Mouse (Mus musculus) T-helper 17 cell (primary cell): Measurements from ENCODE around the gene Ccdc158.

Experiments used
- in situ Hi-C, 2 experiments: fragments of 300-600 bp; cut with MboI, MseI; formaldehyde crosslinking; loops; 1 replicate in 1 of 2; 2 replicates in 1 of 2; pipeline ENCODE4 v1.15.1; 2025; ENCODE audit warnings: high pct_unique_total_duplicates in 2 of 2

Ccdc158 gene

DNA sequence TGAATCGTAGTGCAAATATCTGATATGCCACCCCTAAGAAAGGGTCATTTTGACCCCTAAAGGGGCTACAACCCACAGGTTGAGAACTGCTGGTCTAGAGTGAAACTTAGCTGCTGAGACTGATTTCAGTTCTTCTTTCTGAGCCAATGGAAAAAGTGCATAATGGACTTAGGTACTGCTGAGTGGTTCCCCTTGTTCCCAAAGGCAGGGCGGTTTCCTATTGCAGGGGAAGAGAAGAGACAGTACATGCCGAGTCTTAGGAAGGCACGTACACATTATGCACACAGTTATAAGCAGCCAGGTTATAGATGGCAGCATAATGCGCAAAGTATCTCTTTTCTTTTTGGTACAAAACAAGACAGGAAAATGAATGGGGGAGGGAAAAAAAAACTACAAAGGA is 13.1 kb upstream of the Ccdc158 start:
- in situ Hi-C loops = no loop called here

DNA sequence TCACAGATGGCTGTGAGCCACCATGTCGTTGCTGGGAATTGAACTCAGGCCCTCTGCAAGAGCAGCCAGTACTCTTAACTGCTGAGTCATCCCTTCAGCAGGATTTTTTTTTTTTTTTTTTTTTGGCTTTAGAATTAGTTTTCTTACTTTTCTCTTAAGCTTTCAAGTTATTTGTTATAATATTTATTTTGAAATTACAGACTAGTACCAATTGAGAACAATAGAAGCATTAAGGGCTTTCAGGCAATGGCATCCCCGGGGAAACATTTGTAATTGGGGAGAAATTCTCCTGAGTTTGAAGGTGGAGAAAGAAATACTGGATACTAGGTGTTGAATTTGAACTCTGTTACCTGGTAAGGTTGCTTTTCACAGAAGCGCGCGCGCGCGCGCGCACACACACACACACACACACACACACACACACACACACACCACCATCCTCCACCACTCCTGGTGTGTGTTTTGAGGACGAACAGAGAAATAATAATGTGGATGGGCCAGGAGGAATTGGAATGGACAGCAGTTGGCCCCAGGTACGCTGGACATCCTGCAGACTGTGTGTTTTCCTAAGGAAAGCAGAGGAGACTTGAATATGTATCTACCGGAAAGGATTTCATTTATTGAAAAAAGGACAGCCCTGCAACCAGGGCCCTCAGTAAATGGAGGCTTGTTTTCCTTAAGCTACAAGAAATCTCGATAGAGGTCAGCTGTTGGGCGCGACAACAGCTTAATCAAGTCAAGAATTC is 9.8 kb upstream of the Ccdc158 start:
- in situ Hi-C loops = no loop called here

DNA sequence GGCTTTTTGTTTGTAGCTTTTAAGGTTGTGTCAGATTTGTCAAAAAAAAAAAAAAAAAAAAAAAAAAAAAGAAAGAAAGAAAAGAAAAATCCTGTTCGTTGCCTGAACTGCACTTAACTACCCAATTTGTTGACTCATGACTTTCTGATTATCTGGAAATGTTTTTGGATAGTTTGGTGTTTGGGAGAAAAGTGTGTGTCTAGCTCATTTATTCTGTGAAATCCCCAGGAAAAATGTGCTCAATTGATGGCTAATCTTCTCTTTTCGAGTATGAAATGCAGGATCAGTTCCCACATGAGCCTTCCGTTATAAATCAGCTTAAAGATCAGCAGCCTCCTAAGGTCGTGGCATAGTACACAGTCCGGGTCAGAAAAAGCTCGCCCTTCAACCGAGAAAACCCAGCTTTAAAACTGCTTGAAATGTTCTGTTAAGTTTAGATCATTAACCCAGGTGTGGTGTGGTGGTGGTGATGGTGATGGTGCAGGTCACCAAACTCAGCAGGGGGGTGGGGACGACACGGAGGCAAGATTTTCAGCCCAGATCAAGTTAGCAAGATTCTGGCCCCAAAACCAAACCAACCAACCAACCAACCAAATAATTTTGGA is 8.9 kb upstream of the Ccdc158 start:
- in situ Hi-C loops = no loop called here

DNA sequence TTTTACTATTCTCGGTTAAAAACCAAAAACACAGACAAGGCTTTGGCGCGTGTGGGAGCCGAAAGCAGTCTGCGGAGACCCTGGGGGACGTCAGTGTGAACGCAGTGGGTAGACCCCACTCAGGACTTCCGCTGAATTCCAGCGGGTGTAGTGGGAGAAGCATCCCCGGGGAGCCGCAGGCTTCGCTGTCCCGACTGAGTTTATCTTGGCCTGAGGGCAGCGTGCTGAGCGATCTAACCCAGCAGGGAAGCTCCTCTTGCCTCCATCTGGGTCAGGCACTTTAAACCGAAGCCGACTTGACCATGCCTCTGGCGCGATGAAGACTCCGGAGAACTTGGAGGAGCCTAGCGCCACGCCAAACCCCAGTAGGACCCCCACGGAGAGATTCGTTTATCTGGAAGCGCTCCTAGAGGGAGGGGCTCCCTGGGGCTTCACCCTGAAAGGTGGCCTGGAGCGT is 8.3 kb upstream of the Ccdc158 start, which contains the start of gene Shroom3:
Gene Shroom3, plus strand, starts transcription at position 85 of the 457 bp plus-strand sequence.
- in situ Hi-C loops = no loop called here

DNA sequence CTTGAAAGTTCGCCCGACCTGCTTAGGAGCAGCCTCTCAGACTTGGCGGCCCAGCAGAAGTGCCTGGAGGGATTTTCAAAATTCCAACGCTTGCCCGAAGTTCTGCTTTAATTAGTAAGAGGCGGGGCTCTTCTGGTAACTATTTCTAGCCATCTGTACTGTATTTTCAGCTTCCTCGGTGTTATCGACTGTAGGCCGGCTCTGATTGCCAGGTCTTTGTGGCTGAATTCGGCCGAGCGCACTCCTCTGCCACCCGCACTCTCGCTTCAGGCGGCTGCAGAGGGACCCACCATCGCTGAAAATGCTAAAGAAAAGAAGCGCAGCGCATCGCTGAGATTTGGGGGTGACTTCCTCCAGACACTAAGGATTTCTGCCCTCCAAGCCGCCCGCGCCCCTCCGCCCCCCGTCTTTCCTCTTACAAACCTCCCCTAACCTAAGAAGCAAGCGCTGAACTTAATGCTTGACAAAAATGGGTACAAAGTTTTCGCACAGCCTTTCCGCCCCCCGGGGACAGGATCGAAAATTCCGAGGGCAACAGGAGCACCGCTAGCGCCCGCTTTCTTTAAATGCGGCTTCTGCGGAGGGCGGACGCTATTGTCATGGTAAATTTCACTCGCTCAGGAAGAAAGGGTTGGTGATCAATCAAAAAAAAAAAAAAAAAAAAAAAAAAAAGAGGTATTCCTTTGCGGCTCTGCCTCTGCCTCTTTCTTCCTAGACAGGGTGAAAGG is 7.7 kb upstream of the Ccdc158 start:
- in situ Hi-C loops = no loop called here

DNA sequence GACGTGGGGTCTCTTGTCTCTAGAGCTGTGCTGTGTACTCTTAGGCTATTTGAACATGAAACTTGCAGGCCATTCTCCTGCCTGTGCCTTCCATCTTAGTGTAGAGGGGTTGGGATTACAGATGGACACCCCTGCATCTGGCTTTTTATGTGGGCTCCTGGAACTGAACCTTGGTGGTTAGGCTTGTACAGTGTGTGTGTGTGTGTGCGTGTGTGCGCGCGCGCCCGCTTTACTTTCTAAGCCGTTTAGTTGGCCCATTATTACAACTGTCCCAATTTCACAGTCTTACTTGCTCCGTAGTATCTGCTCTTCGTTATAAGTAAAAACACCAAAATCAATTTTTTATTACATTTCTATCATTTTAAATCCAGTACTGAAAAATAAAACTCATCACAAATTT is 6.8 kb upstream of the Ccdc158 start:
- in situ Hi-C loops = no loop called here

DNA sequence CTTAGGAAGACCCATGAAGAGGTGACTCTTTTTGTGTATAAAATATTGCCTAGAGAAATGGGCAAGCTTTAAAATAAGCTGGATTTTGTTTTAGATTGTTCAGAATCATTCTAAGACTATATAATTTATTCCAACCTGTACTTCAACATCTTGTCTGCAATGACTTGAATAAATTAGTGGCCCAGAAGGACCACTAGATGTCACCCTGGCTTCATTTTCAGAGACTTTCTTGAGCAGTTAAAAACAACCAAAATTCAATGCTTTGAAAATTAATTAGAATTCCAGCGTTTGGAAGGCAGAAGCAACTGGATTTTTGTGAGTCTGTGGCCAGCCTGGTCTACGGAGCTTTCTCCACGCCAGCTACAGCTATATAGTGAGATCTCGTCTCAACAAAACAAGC is 4.4 kb upstream of the Ccdc158 start:
- in situ Hi-C loops = no loop called here

DNA sequence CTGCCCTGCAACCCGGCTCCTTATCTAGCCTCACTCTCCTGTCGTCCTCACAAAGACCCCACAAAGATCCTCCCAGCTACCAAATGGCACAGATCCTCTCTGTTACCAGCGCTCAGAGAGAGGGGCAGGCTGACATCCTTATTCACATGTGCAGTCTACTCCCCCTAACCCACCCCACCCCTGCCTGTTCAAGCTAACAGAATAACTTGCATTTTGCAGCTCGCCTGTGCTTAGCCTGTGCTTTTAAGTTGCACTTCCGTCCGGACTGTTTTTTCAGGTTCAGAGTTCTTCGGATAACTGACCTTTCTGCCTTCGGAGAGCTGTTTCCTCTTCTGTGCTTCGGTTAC is 476 bp upstream of the Ccdc158 start:
- in situ Hi-C loops = no loop called here

DNA sequence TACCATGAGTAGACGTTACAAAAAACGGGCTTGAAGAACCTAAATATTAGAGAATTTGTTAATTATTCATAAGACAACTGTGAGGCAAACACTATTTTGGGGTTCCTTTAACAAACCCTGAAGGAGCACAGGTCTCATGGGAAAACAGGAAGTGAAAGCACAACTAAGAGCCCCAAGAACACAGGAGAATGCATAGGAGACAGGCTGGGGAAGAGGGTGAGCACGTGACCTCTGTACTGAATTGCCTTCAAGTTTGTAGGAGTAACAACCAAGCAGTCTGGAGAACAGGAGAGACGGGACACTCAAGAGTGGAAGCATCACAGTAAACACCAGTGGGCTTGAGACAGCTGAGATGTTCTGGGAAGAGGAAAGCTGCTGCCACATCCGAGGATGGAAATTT is 8.2 kb downstream of the Ccdc158 start:
- in situ Hi-C loops = loop anchor here in 1 of 2 experiments (5.0 kb wide), 1 partner anchor 205 kb away; no protein-coding TSS in a partner anchor

DNA sequence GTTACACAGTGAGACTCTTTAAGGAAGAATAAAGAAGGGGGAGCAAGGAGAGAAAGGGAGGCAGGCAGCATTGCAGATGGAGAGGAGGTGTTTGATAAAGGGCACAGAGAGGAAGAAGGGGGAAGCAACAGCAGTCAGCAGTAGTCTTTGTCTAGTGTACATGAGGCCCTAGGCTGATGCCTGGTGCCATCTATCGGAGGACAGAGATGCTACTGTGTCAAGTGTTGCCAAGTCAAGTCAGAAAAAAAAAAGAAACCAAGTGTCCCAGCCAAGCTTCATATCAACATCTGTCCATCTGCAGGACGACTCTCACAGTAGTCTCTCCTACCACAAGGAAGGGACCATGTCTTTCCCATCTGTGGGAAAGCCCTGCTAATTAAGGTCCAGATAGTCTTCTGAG is 10.8 kb downstream of the Ccdc158 start:
- in situ Hi-C loops = no loop called here

DNA sequence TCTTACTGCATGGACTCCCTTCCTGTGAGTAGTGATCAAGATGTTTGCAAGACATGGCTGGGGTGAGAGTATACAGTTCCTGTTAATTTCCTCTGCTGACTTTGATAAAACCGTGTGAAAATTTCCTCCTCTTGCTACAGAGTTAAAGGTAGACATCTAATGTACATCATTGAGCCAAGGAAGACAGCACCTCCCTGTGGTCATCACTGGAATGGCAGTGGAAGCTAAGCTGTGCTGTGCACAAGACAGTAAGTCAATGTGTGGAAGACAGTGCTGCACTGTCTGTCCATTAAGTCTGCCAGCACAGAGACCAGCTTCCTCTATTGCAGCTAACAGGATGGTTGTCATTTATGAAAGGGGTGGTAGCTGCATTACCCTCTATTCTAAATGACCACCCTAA is 18.8 kb downstream of the Ccdc158 start:
- in situ Hi-C loops = loop anchor here in 1 of 2 experiments (10.0 kb wide), 1 partner anchor 191 kb away; no protein-coding TSS in a partner anchor

DNA sequence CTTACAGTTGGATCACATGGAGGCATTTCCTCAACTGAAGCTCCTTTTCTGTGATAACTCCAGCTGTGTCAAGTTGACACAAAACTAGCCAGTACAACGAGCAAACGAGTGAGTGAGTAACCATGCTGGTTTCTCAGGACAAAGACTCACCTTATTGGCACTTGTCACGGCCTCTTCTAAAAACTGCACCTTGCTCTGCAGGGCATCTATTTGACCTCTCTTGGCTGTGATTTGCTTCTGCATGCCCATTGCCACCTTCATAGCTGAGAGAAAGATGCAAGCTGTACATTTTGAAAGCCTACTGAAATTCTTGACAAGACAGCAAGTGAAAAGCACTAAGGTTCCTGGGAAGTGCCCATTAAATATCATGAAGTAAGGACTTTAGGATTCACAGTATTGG is 34.2 kb downstream of the Ccdc158 start:
- in situ Hi-C loops = no loop called here

DNA sequence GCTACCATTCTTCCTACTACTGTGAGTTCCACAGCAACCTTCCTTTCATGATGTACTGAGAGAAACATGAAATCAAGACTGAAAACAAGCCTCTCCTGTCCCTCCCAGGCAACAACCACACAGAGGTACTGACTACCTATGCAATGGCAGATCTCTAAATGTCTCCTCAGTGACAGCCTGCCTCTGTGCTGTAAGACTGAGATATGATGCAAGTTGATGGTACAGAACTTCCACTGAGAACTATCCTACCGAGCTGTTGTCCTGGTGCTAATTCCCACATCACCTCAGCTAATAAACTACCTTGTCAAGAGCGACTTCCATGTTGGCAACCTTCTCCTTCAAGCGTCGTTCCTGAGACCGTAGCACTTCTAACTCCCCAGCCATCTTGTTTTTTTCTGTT is 39.2 kb downstream of the Ccdc158 start:
- in situ Hi-C loops = no loop called here

DNA sequence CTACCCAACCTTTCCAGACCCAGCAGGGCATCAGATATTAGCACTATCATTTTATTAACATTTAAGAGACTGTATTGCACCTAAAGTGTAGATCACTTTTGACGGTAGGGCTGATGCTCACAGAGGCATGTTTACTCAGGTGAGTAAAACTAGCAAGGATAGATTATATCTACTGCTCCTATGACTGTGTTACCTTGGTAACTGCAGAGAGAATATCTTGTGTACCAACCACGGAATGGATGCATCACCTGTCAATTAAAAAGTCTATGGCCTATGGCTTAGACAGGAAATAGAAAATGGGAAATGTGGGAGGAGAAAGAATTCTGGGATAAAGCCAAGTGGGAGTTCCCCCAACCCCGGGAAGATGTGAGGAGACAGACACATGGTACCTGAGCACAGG is 40.2 kb downstream of the Ccdc158 start:
- in situ Hi-C loops = no loop called here

DNA sequence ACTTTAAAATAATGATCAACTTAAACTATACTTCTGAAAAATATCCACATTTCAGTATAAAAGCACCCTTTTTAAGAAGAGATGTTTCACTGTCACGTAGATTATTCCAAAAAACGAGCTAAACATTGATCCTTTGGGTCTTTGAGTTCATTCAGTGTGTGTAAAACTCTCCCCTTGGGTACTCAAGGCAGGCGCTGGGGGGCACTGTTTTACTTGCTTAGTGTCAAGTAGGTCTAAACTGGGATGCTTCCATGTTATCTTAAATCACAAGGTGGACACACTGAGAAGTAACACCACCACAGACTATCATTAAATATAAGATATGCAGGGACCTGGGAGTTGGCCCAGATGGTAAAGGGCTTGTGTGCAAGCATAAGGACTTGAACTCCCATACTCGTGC is 41.5 kb downstream of the Ccdc158 start:
- in situ Hi-C loops = no loop called here

DNA sequence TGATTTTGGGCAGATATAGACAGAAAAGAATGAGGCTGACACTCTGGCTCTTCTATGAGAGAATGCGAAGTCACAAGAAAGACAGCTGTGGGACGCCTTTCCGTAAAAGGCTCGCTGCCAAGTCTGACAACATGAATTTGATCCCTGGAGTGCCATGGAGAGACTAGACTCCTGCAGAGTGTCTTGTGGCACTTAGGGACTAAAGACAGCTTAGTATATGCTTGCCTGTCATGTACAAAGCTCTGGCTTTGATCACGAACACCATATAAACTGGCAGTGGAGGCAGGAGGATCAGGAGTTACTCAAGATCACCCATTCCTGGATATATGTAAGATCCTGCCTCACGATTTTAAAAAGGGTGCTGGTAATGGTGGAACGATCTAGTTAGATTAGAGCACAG is 47.2 kb downstream of the Ccdc158 start:
- in situ Hi-C loops = no loop called here

DNA sequence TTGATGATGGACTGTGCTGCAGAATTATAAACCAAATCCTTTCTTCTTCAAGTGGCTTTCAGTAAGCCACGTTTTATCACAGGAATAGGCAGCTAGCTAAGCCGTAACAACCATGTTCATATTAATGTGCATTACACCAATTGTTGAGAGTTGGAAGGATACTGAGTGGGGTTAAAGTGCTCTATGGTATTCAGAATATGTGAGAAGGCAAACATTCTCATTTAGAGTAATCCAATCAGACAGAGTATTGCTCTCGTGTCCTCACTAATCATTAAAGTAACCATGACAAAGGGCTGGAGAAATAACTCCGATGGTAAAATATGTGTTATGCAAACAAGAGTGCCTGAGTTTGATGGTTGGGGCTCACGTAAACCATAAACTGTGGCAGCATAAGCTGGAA is 53.2 kb downstream of the Ccdc158 start:
- in situ Hi-C loops = no loop called here

DNA sequence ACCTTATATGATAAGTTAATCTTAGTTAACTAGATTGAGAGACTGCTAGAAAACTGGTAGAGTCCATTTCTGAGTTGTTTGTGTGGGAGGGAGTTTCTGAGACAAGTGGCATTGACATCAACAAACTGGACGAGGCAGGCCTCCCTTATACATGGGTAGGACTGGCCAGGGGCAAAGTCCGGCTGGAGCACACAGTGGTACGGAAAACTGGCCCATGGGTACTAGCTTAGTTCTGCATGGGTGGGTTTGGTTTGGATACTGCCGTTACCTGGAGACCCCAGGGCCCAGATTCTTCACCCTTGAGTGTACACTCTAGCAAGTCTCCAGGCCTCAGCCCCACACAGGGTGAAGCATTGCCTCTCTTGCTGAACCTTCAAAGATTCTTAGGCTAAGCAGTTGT is 62.3 kb downstream of the Ccdc158 start:
- in situ Hi-C loops = no loop called here

DNA sequence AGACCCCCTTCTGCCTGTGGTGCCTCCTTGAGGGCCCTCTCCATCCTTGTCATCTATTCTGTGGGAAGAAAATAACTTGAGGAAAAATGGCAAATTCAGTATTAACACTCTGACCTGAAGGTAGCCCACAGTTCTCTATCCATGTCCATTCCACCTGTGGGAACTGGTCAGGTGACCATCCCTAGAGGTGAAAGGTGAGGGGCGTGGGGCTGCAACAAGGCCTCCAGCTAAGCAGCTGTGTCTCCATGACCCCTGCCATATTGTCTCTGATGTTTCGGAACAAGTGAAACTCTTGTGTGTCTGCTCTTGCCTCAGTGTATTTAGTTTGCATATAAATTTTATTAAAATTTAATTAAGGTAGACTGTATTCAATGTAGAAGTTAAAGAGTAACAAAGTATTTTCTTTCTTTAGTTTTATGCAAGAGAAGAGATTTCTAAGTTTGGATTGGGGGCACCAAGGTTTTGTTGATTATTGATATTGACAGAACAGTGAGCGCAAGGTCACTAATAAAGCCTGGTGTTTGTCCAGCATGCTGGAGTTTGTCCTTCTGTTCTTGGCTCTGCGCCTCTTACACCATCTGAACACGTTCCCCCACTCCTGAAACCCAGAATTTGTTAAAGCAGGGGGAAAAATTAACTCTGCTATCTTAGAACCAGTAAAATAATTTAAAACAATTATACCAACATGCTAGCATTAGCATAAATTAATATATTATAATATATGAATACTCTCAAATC is 67.4 kb downstream of the Ccdc158 start:
- in situ Hi-C loops = no loop called here

DNA sequence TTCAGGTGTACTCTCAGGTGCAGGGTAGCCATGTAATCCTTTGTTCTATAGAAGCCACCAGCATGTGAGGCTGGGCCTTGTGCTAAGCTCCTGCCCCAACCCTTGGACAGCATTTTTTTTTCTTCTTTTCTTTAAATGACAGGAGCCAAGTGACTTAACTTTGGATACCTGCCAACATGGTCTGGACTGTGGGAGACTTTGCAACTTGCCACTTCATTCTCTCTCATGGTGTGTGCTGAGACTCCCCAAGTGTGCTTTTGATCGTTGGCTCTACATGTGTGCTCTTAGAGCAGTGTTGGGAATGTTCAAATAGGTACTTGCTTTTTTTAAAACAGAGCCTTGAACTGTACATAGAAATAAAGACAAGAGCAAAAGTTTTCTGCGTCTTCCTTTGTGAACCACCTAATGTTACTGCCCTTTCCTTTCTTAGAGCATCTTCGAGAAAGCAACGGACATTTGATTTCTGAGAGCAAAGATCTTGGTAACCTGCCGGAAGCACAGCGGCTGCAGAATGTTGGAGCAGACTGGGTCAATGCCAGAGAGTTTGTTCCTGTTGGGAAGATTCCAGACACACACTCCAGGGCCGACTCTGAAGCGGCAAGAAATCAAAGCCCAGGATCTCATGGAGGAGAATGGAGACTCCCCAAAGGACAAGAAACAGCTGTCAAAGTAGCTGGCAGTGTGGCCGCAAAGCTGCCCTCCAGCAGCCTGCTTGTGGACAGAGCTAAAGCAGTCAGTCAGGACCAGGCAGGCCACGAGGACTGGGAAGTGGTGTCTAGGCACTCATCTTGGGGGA is 70.4 kb downstream of the Ccdc158 start:
- in situ Hi-C loops = no loop called here
